Mouse (Mus musculus) neutrophil, adult 5-6 weeks (primary cell): ENCODE results near the gene Asb4. TPM values are rescaled to one million over a fixed set of nuclear protein-coding genes. Genes with fewer than 3 reads are reported as not detected.

Experiments
- ATAC-seq: fragments of 151-379, 151-347 bp; 2 replicates; pipeline ENCODE4 v1.8.0; 2017; ENCODE audit warnings: mild to moderate bottlenecking, moderate TSS enrichment; ENCODE audit not compliant: insufficient number of reproducible peaks, poor library complexity, low FRiP score, severe bottlenecking; ENCODE audit errors: extremely low read depth
- total RNA-seq: library from RNA; stranded (forward); fragments of 200-1000 nt; gene quantifications from 2 replicates; pipeline ENCODE4 v1.2.3, GENCODE M21; 2017

The Asb4 gene
- total RNA-seq, 1 experiment from 2014 or later, result not detected

- ATAC-seq, result no peak
Measured at GRCm38 (mm10) chr6:5387396-5387795, 4.2 kb downstream of the Asb4 start.

- ATAC-seq, result no peak
Measured at GRCm38 (mm10) chr6:5390298-5390697, 7.1 kb downstream of the Asb4 start.

- ATAC-seq, result no peak
Measured at GRCm38 (mm10) chr6:5390952-5391351, 7.8 kb downstream of the Asb4 start.

GRCm38 (mm10) chr6:5394971-5395370 is 11.8 kb downstream of the Asb4 start:
- ATAC-seq, result no peak

- no peak for ATAC-seq
Measured at GRCm38 (mm10) chr6:5396797-5397196, 13.6 kb downstream of the Asb4 start.

GRCm38 (mm10) chr6:5401394-5401793 is 18.2 kb downstream of the Asb4 start:
- ATAC-seq, result peak; percentile 86

- no peak for ATAC-seq
Measured at GRCm38 (mm10) chr6:5403095-5403815, 20.1 kb downstream of the Asb4 start.

- no peak for ATAC-seq
Measured at GRCm38 (mm10) chr6:5404016-5404415, 20.8 kb downstream of the Asb4 start.

- no peak for ATAC-seq
Measured at GRCm38 (mm10) chr6:5408451-5409177, 25.4 kb downstream of the Asb4 start.

DNA sequence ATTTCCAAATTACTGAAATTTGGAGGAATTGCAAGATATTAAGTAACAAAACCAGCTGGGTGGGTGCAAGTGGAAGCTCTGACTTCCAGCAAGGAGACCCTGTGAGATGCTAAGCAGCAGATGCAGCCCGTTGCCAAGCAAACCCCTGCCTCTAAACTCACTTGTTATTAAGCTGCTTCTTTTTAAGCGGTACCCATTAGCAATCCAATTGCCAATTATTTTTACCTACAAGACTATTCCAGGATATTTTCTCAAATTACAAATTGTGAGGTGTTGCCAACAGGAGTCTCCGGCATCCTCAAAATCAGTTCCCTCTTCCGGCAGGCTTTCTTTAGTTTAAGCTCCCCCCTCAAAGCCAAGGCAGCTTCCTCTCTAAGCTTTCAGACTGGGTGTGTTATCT is 26.5 kb downstream of the Asb4 start:
- ATAC-seq, result no peak

DNA sequence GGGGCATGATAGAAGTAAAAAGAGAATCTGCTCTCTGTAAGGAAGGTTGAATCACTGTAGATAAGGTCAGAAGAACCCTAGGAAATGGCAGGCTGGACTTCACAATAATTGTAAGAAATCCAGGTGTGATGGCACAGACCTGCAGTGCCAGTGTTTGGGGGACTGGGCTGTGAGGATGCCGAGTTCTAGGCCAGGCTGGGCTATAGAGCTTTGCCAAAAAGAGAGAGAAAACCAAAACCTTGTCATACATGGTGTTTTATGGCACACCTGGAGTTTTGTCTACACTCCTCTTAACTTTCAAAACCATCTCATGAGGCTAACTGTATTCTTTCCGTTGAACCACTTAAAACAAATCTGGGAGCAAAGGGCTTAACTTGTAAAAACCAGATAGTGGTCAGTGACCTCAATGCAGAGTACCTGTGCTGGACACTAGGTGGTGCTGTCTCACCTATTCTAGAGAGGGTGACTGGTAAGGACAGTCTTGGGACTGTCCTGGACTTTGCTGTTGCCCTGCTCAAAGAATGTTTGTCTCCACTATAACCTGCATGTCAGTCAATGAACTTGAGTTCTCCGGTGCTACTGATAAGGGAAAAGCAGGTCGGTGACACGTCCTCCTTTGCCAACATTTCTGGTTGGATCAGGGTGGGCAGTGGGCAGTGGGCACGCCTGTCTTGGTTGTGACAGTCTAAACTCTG is 27.7 kb downstream of the Asb4 start:
- peak; percentile 41; the same call in 1 of the 2 replicates for ATAC-seq

- no peak for ATAC-seq
Measured at GRCm38 (mm10) chr6:5413282-5413681, 30.1 kb downstream of the Asb4 start.

DNA sequence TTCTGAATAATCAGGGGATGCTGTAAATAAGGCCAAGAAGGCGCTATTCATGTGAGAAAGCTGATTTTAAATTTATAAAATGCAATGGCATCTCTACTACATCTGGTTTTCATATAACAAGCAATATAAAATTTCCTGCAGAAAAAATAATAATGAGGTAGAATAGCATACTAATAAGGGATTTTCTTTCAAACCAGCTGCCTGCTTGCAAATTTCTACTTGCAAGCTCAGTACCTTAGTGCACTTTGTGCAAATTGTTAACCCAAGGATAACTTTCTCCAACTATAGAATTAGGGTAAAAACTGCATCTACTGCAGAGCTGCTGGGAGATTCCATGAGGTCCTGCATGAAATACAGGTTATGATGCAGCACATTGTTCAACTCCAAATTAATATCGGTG is 38.3 kb downstream of the Asb4 start:
- ATAC-seq, result no peak

DNA sequence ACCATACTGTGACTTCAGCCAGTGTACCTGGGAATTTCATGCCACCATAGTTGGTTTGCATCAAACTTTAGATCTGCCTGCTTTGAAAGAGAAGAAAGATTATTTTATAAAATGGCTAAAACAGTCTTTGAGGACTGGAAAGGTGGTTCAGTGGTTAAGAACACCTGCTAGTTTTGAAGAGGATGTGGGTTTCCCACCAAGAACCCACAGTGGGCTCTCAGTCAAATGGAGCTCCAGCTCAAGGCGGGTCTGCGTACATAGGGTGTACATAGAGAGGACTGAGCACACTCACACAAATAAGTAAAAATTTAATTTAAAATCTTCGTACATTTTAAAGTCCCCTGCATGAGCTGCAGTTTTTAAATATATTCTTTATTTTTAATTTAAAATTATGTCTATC is 39.2 kb downstream of the Asb4 start:
- ATAC-seq, result no peak

GRCm38 (mm10) chr6:5423594-5423993 is 40.4 kb downstream of the Asb4 start:
- no peak for ATAC-seq

DNA sequence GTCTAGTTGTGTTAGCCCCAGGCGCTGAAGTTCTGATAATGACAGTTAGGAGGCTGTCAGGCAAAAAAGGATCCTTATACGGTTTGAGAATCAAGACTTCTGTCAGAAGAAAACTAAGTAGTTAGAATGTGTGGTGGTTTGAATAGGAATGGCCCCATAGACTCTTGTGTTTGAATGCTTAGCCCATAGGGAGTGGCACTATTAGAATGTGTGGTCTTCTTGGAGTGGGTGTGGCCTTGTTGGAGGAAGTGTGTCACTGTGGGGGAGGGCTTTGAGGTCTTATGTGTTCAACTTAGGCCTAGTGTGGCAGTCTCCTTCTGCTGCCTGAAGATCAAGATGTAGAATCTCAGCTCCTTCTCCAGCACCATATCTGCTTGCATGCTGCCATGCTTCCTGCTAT is 43.8 kb downstream of the Asb4 start:
- no peak for ATAC-seq

DNA sequence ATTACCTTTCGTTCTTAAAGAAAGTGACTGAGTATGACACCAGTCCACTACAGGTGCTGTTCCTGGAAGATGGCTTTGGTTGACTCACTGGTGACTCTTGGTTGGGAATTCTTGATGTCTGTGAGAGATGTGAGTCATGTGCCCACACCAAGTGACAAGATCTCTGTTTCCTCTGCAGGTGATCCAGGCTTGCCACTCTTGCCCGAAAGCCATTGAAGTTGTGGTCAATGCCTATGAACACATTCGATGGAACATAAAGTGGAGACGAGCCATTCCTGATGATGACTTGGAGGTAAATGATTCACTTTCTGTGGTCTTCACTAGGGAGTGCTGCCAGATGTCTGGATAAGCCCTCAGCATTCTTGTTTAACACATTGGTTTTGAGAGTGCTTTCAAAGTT is 46.4 kb downstream of the Asb4 start:
- ATAC-seq, result no peak

DNA sequence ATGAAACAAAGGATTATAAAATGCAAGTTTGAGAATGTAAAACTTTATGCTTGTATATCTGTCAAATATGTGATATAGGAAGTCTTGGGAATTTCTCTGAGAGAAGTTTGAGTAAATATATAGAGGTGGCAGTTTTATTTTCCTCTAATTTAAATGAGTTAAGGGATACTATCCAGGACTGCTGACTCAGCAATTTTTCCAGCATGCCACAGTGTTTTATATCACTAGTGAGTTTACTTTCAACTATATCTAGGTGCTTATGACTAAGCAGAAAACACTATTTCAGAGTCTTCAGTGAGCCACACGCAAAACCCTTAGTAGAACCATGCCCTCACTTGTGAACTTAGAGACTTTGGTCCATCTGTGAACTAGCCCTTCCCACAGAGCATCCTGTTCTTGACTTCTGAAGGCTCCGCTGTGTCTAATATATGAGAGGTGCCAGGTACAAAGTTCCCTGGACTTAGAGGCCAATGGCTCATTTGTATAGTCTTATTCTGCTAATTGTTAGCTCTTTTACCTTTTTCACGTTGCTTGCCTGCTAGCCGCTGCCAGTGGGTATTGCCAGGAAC is 46.9 kb downstream of the Asb4 start:
- no peak for ATAC-seq

GRCm38 (mm10) chr6:5433887-5434286 is 50.7 kb downstream of the Asb4 start:
- ATAC-seq, result no peak

DNA sequence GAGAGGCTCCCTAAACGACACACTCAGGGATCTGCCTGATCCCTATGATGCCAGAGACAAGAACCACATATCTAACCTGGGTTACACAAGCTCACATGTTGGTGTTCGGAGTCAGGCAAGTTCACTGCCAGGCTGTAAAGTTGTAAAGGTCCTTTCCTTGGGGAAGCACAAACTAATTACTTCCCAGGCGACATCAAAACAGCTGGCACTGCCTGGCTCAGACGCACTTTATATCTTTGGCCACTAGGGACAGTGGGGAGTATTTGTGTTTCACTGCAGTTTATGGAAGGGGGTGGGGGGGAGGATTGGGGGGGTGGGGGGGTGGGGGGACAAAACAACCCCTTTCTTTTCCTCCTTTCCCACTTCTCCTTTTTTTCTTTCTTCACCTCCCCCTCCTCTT is 54.6 kb downstream of the Asb4 start:
- no peak for ATAC-seq
